Mouse (Mus musculus) liver, embryonic 16.5 days (tissue): ENCODE measurements around the gene Por. TPM values are rescaled to one million over a fixed set of nuclear protein-coding genes. Genes with fewer than 3 reads are reported as not detected.

Experiments
- ATAC-seq: fragments of 200-750 bp; cut with Nextera tagmentation; 2 replicates; pipeline ENCODE4 v1.8.0; 2017; ENCODE audit warnings: low read depth, mild to moderate bottlenecking, moderate number of reproducible peaks, moderate library complexity
- H3K27ac ChIP-seq: fragments of 300-500 bp; sonication (generic); 2 replicates; pipeline ENCODE4 v1.5.1; 2014; ENCODE audit warnings: mild to moderate bottlenecking, low read length
- H3K27me3 ChIP-seq: fragments of 300-500 bp; sonication (generic); 2 replicates; pipeline ENCODE4 v1.6.1; 2014; ENCODE audit warnings: low read depth, low read length, mixed read lengths; ENCODE audit not compliant: control insufficient read depth, insufficient read depth
- H3K36me3 ChIP-seq: fragments of 300-500 bp; sonication (generic); 2 replicates; pipeline ENCODE4 v1.6.1; 2014; ENCODE audit warnings: mild to moderate bottlenecking; ENCODE audit not compliant: control insufficient read depth, insufficient read depth
- H3K4me1 ChIP-seq: fragments of 300-500 bp; sonication (generic); 2 replicates; pipeline ENCODE4 v1.6.1; 2014; ENCODE audit warnings: low read depth, low read length, mixed read lengths; ENCODE audit not compliant: control insufficient read depth
- H3K4me2 ChIP-seq: fragments of 300-500 bp; sonication (generic); 2 replicates; pipeline ENCODE4 v1.6.1; 2014; ENCODE audit warnings: low read depth, low read length, mixed read lengths
- H3K4me3 ChIP-seq: fragments of 300-500 bp; sonication (generic); 2 replicates; pipeline ENCODE4 v1.5.1; 2014; ENCODE audit warnings: low read depth, mild to moderate bottlenecking, low read length
- H3K9ac ChIP-seq: fragments of 300-500 bp; sonication (generic); 2 replicates; pipeline ENCODE4 v1.6.1; 2014; ENCODE audit warnings: low read depth, low read length
- H3K9me3 ChIP-seq: fragments of 300-500 bp; sonication (generic); replicated peaks from 2 replicates; pipeline ENCODE4 v1.6.1; 2016; ENCODE audit warnings: low read length; ENCODE audit not compliant: control insufficient read depth
- WGBS: fragments of 180-500 bp; shearing (Covaris S2); extraction: QIAGEN DNeasy Blood & Tissue Kit; methylation state at CpG from one replicate; pipeline ENCODE4 v1.1.7; 2014; ENCODE audit not compliant: insufficient replicate concordance; 5-methylcytosine and 5-hydroxymethylcytosine counted together
- polyA plus RNA-seq: library from polyadenylated mRNA; unstranded; fragments of >200 nt; fragmentation: Nextera tagmentation; extraction: Ambion mirVana; gene quantifications from 2 replicates; pipeline ENCODE4 v1.2.1, GENCODE M21; 2015

Por gene
- polyA plus RNA-seq, 1 experiment from 2014 or later: 53.1 TPM

GRCm38 (mm10) chr5:135639760-135640458 is 29.9 kb upstream of the Por start:
- Histone ChIP-seq H3K4me1 (peaks cover 11% of the 10 kb centered on the region), H3K27me3 (no peaks in the 10 kb centered on the region), H3K4me2 (no peak overlapping the region), H3K27ac (0 out of 2 replicates have a peak overlapping the region, but pooled peaks have one; percentile 38), H3K9ac (no peak overlapping the region), H3K4me3 (no peak overlapping the region), H3K36me3 (no peaks in the 10 kb centered on the region), H3K9me3 (no peaks in the 10 kb centered on the region)
- 21% methylated on average over 6 of the region's 7 CpGs for whole genome bisulfite sequencing
- ATAC-seq: peak; percentile 57

GRCm38 (mm10) chr5:135640459-135640789 is 29.4 kb upstream of the Por start:
- 51% methylated on average over 6 of the region's 6 CpGs for WGBS
- no peak overlapping the region for H3K9ac ChIP-seq
- no peaks in the 10 kb centered on the region for H3K27me3 ChIP-seq
- peak; percentile 31; the same call in 1 of the 2 replicates for ATAC-seq
- no peaks in the 10 kb centered on the region for H3K36me3 ChIP-seq
- H3K9me3 ChIP-seq: no peaks in the 10 kb centered on the region
- no peak overlapping the region for H3K4me2 ChIP-seq
- H3K4me1 ChIP-seq: peaks cover 11% of the 10 kb centered on the region
- 0 out of 2 replicates have a peak overlapping the region, but pooled peaks have one; percentile 38 for H3K27ac ChIP-seq
- H3K4me3 ChIP-seq: no peak overlapping the region

- no peak for ATAC-seq
- Histone ChIP-seq H3K9me3 (no peaks in the 10 kb centered on the region), H3K4me2 (no peak overlapping the region), H3K36me3 (no peaks in the 10 kb centered on the region), H3K27ac (no peak overlapping the region), H3K4me3 (no peak overlapping the region), H3K4me1 (peaks cover 11% of the 10 kb centered on the region), H3K9ac (no peak overlapping the region), H3K27me3 (no peaks in the 10 kb centered on the region)
- 79% methylated on average over 1 of the region's 1 CpGs for WGBS
Observed at GRCm38 (mm10) chr5:135641028-135641427, 28.8 kb upstream of the Por start.

- Histone ChIP-seq H3K4me2 (no peak overlapping the region), H3K4me3 (no peak overlapping the region), H3K4me1 (peaks cover 11% of the 10 kb centered on the region), H3K27me3 (no peaks in the 10 kb centered on the region), H3K9me3 (no peaks in the 10 kb centered on the region), H3K36me3 (no peaks in the 10 kb centered on the region), H3K9ac (no peak overlapping the region), H3K27ac (no peak overlapping the region)
- ATAC-seq: peak; percentile 28; the same call in 1 of the 2 replicates
- WGBS: 46% methylated on average over 10 of the region's 10 CpGs
Observed at GRCm38 (mm10) chr5:135642686-135643551, 26.9 kb upstream of the Por start.

- no peak overlapping the region for H3K4me3 ChIP-seq
- no peaks in the 10 kb centered on the region for H3K36me3 ChIP-seq
- 72% methylated on average over 1 of the region's 1 CpGs for WGBS
- no peak overlapping the region for H3K27ac ChIP-seq
- no peaks in the 10 kb centered on the region for H3K27me3 ChIP-seq
- no peak overlapping the region for H3K4me2 ChIP-seq
- ATAC-seq: no peak
- no peaks in the 10 kb centered on the region for H3K9me3 ChIP-seq
- H3K9ac ChIP-seq: no peak overlapping the region
- peaks cover 11% of the 10 kb centered on the region for H3K4me1 ChIP-seq
Observed at GRCm38 (mm10) chr5:135643552-135643842, 26.3 kb upstream of the Por start.

GRCm38 (mm10) chr5:135643869-135644268 is 26.0 kb upstream of the Por start:
- Histone ChIP-seq H3K27ac (no peak overlapping the region), H3K36me3 (no peaks in the 10 kb centered on the region), H3K9me3 (no peaks in the 10 kb centered on the region), H3K4me3 (no peak overlapping the region), H3K9ac (no peak overlapping the region), H3K4me1 (peaks cover 11% of the 10 kb centered on the region), H3K4me2 (no peak overlapping the region), H3K27me3 (no peaks in the 10 kb centered on the region)
- WGBS: 73% methylated on average over 8 of the region's 8 CpGs
- no peak for ATAC-seq

GRCm38 (mm10) chr5:135645330-135645729 is 24.5 kb upstream of the Por start:
- no peak overlapping the region for H3K9ac ChIP-seq
- no peaks in the 10 kb centered on the region for H3K27me3 ChIP-seq
- 67% methylated on average over 5 of the region's 5 CpGs for WGBS
- no peak overlapping the region for H3K4me3 ChIP-seq
- ATAC-seq: no peak
- H3K9me3 ChIP-seq: no peaks in the 10 kb centered on the region
- H3K36me3 ChIP-seq: no peaks in the 10 kb centered on the region
- H3K4me2 ChIP-seq: no peak overlapping the region
- peaks cover 8% of the 10 kb centered on the region for H3K4me1 ChIP-seq
- no peak overlapping the region for H3K27ac ChIP-seq

- WGBS: 62% methylated on average over 6 of the region's 6 CpGs
- Histone ChIP-seq H3K9ac (no peak overlapping the region), H3K27me3 (no peaks in the 10 kb centered on the region), H3K27ac (no peak overlapping the region), H3K4me2 (no peak overlapping the region), H3K36me3 (no peaks in the 10 kb centered on the region), H3K4me1 (peaks cover 6% of the 10 kb centered on the region), H3K4me3 (no peak overlapping the region), H3K9me3 (no peaks in the 10 kb centered on the region)
- no peak; the same call in 1 of the 2 replicates for ATAC-seq
Observed at GRCm38 (mm10) chr5:135646038-135646437, 23.8 kb upstream of the Por start.
